Mouse (Mus musculus) cerebellum, adult 18-20 months (tissue): Measurements from ENCODE around the gene Skap1.
"Not testable (repeated sequence)": the region's sequence is repeated elsewhere in the genome, so short reads cannot be mapped to it uniquely, and the experiment has no call there.

Experiments
- DNase-seq, 2 experiments: peaks; one replicate each; pipeline ENCODE4 v3.0.0; 2021

Gene Skap1

DNA sequence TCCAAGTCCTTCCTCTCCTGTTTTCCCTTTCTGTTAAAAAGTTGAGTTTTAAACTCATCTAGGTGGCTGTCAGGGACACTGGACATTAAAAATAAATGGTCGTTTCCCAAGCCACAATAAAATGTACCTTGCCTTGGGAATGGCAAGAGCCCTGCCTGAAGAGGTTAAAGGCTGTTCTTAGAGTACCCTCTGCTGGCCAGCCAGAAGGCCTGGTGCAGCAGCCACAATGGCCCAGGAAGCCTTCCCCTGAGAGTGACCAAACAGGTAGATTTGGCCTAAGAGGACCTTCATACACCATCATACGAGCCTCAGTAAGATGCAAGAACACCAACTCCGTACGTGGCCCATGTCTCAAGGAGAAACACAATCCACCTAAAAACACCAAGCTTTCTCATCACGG, 246.9 kb downstream of the Skap1 start:
- DNase-seq = no peak

DNA sequence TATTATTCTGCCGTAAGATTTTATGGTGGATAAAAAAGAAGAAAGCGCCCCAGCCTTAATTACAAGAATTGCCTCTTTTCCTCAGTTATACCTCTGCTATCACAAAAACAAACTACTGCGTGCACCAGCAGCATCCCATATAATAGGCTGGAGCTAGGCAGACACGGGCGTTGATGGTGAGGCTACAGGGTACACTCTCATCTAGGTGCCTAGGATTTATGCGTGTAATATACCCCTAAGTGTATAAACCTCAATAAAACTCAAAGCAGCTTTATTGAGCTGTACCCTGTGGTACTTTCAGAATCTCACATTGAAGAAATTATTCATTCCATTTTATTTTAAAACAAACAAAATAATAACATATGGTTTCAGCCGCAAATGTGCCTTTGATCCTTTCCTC, 247.3 kb downstream of the Skap1 start:
- no peak for DNase-seq

DNA sequence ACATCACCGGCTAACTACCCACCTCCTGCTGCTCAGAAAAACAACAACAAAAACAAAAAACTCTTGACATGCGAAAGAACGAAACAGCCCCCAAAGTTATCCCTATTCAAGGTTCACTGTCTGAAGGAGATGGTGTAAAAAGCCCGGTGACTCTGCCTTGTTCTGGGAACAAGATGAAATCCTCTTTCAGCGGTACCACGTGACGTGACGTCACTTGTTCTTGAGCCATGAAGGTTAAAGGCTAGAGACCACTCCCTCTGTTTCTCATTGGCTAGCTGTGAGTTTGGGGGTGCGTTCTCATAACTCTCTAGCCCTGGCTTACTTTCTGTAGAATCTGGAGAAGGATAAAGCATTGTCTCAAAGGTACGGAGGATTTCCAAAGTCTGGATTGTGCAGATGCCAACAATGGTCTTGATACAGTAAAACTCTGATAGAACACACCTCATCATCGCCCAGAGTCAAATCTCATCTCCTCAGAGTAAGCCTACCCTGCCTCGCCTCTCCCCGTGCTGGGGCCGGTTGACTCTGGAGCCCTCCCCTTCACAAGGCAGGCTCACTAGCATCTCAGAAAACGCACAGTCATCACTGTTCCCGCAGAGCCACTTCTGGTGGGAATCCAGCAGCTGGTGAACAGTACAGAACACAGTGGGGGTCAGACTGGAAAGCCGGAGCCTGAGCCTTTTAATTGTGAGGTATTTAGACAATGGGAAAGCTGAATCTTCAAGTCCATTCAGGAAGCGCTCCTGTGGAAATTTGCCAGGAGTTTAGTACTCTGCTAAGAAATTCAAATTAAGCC, 249.0 kb downstream of the Skap1 start:
- DNase-seq = no peak

DNA sequence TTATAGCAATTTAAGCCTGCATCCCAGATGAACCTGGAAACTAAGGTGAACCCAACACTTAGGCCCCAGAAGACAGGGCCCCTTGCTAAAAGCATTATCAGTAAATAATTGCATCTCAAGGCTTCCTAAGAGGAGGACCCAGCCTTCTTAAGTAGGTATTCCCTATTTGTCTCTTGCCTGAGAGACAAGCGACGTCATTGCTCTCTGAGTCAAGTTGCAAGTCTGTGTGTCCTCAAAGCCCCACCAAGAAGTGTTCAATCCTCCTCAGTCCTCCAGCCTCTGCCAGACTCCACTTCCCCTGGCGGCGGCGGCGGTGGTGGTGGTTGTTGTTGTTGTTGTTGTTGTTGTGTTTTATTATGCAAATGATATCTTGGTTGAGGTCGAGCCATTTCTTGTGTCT, 249.6 kb downstream of the Skap1 start:
- DNase-seq = no peak

DNA sequence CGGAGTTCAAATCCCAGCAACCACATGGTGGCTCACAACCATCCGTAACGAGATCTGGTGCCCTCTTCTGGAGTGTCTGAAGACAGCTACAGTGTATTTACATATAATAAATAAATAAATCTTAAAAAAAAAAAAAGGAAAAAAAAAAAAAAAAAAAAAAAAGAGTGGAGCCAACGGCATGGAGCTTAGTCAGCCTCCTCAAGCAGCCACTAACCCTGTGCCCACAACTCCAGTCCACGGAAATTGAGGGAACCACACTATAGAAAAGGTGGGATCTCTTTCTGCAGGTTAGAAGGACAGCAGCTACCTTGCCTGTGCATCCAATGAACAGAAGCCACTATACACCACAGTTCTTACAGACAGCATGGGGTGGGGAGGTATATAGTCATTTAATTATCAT, 250.8 kb downstream of the Skap1 start:
- not testable (repeated sequence) for DNase-seq

DNA sequence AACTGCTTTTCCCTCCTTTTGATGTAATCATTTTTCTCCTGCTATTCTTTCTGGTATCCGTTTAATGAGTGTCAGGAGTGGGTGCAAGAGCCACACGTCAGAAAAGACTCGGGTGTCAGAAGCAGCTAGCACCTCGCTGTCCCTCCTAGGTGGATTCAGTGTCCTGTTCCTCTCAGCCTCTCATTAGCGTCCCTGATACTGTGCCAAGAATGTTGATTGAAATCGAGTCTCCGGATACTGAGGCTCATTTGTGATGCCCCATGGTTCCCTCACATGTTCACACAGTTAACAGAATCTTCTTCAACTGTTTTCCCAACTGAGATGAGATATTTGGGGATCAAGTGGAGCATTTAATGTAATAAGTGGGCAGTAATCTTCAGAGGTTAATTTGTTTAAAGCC, 254.2 kb downstream of the Skap1 start:
- no peak for DNase-seq

DNA sequence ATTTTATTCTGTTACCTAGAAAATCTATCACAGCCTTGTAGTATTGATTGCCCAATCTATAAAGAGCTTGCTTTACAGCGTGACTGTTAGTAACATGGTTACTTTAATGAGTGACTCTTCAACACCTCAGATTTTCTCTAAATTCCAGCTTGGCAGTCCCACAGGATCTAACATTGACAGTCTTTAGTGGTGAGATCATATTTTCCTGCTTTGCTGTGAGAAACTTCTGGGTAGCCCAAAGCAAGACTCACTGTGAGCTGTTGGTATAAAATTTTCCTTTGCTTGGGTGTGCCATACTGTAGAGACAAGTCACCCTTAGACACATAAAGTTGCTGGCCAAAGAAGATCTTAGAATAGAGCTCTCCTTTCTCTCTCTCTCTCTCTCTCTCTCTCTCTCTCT, 261.4 kb downstream of the Skap1 start:
- no peak for DNase-seq

DNA sequence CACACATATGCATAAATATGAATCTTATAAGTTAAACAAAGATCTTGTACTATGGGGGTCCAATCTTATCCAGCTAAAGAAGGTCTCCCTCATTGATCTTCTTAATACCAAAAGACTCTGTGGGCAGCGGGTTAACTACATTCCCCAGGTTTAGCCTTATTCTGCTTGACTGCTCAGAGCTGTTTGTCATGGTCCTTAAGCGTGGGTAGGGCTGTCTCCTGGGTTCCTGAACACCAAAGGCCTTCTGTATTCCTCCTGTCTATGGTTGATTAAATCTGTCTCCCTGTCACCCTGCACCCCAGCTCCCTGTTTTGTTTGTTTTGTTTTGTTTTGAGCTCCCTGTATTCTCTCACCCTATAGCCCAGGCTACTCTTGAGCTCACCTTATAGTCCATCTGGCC, 264.2 kb downstream of the Skap1 start:
- no peak for DNase-seq

DNA sequence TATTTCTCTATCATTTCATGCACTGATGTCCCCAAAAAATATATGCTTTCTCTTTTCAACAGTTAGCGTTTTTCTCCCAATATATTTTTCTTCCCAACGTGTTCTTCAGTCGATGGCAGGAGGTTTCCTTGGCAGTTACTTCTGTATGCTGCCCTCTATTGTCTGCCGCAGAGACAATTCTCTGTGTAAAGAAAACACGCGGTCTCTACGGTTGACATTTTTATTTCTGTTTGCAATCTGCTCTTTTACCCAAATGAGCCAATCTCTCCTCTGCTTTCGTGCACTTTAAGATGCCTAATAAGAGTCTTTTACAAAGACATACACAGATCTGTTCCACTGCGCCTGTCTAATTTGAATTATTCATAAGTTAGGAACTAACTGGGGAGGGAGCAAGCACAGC, 265.1 kb downstream of the Skap1 start:
- peak in 1 of 2 experiments; percentile 16 for DNase-seq

DNA sequence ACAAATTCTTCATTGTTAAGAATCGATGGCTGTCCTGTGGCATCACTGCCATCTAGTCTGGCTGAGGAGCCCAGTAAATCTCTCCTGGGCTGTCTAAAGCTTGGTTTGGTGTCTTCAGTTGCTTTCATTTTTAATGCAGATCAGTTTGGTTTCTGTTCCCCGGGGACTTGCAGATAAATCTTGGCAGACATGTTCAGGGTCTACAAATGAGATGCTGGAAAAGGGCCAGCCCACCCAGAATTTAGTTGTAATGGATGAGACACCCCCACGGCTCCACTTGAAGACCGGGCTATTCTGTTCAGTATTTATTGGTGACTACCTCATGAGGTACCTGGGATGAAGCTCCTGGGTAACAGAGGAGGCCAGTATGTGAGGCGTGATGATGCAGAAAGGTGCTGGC, 265.9 kb downstream of the Skap1 start:
- DNase-seq = no peak

DNA sequence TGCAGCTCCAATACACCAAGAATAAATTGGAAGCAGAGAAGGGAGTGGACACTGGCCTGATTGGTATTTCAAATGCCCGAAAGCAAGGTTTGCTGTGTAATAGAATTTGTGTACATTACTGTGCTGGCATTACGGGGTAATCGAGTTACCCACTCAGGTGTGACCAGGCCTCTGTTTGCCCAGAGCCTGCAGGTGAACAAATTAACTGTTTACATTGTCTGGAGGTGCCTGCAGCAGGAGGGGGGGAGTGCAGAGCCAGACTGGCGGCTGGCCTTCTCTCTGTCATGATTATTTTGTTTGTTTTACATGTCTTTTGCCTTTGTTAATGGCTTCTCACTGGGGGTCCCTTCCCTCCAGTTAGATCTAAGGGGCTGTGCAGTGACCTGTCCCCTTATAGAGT, 268.3 kb downstream of the Skap1 start:
- DNase-seq = no peak

DNA sequence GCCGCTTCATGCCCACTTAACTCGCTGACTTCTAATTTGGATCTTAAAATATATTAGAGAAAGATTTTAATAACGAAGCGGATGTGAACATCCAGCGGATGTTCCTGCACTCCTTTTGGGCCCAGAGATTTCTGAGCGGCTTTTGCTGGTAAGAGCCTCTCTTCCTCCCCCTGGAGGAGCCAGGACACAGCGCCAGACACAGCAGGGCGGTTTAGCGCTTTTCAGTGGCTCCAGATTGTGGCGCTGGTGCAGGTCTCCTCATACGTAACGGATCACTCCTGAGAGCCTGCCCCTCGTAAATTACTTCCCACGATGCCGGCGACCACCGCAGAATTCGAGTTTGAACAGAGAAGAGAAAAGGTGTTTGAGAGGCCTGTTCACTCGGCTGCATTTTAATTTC, 271.5 kb downstream of the Skap1 start:
- DNase-seq = peak; percentile 81 to 86

DNA sequence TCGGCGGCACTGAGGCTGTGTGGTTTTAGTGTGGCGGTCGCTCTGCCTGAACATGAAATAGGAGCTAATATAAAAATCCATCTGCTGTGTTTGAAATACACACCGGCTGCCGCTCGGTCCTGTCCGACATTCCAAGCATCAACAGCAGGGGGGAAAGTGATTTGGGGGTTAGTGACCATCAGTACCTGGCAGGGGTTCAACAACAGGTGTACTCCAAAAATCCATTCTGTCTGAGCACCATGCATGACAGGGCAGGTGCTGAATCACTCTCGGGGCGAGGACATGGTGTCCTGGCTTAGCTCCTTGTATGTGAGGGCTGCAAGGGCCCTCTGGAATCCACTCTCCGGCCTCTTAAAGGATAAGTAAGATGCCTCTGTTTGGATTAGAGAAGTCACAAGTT, 272.0 kb downstream of the Skap1 start:
- peak; percentile 59 to 66 for DNase-seq

DNA sequence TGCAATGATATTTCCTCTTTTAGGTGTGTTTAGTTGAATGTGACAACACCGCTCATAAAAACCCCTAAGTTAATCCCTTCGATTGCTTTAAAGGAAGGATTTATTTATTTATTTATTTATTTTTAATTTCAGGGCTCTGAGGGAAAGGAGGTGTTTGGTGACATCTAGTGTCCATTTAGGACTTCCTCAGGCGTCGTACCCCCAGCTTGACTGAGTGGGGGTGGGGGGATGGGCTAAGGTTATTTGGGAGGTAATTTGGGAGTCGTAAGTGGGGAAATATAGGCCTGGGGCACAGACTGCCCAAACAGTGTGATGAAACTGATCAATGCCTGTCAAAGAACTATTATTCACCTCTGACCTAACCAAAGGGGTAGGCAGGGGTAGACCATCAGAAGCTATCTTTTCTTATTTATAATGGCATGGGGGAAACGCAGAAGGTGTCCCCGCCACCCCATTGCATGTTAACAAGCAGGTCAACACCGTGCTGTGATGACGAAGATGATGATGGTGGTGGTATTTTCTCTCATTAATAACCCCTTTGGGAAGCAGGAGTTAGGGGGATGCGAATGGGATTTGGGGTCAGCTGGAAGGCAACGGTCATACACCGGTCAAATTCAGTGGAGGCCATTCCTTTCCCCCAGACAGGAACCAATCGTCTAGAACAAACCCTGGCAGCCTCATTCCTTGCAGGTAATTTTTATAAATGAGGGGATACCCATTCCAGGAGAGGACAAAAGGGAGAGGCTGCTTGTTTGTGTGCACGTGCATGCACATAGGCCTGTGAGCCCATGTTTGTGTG, 273.5 kb downstream of the Skap1 start:
- no peak for DNase-seq

DNA sequence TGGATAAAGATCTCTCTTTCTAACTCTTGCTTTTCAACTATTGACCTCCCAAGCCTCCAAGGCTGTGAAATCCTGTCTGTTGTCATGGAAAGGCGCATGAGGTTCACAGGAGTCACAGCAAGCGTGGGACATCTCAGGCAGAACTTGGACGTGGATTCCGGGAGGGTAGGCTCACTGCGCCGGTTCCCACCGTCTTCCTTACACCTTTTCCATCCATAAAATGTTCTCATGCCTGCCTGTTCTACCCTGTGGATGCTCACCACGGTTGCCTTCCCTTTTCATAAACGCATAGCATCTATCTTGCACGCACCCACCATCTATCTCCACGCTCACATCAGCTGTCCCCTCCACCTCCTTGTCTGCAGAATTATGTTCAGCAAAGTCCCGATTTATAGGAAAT, 276.4 kb downstream of the Skap1 start:
- no peak for DNase-seq

DNA sequence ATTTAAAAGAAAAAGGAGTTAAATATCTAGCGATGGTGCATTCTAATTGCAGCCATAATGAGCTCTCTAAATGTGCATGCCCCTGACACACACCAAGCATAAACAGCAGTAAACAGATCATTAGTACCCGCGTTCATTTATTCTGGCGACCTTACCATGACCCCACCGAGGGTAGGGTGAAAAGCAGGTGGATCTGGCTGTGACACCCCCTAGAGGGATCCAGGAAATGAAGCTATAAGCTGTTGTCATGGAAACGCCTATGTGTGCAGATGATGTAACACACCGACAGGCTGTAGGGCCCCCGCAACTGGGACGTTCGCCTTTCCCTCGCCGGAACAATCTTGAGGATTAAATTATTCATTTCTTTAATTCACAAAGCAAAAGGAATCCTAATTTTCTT, 277.6 kb downstream of the Skap1 start:
- no peak for DNase-seq

DNA sequence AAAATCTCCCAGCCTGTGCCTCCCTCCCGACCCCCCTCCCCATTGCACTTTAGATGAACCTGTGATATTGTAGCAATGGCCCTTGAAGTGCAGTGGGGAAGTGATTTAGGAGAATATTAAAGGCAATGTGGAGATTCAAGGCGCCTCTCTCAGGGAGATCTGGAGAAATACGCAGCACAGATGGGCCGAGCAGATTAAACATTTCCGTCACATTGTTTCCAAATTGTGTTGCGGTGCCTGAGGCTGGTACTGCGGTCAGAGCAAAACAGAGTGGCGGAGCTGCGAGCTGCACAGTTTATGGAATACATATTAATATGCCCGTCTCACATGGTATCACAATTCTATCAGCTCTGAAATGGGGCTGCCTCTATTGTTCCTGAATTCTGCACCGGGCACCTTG, 278.6 kb downstream of the Skap1 start:
- no peak for DNase-seq

DNA sequence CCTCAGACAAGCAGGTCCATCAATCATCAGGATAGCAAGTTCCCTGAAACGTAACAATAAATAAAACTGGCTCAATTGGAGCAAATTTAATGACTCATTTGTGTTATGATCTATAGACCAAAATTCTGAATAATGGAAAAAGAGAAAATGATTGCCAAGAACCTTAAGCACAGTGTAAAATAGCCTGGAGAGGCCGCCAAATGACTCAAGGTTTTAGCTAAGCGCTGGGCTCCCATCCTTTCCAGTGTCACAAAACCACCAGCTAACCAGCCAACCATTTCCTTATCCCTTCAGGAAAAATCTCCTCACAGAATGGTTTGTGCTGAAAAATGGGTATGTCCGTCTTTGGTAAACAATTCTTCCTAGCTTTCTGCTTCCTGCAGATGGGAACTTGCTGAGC, 279.5 kb downstream of the Skap1 start:
- no peak for DNase-seq

DNA sequence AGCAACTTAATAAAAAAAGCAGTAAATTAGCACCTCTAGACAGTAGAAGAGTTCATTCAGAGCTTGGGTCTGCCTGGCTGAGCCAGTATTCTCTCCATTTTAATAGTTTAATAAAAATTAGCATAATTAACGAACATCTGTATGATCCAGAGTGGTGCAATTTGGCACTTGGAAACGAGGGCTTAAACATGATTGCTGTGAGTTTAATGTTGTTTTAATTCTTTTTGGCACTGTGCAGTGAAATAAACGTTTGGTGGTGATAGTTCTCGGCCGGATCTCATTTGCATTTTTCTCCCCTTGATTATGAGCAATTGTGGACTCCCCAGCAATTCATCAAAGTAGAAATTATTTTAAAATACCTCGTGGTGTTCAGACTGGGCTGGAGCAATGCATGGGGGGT, 282.3 kb downstream of the Skap1 start:
- no peak for DNase-seq

DNA sequence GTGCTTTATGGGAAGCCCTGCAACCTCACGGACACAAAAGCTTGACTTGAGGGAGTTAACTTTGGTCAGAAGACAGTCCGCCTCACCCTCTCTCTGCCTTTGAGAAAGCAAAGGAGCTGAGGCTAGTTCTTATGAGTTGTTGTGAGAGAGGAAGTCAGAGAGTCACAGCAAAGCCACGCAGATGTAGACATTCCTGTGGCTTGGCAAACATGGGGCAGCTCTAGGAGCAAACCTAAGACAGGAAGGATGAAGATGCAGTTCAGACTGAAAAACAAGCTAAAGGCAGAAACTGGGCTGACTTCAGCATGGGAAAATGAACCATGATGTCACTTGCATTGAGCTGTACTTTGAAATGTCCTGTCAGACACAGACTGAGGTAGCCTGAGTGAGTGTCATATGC, 283.2 kb downstream of the Skap1 start:
- DNase-seq = no peak

DNA sequence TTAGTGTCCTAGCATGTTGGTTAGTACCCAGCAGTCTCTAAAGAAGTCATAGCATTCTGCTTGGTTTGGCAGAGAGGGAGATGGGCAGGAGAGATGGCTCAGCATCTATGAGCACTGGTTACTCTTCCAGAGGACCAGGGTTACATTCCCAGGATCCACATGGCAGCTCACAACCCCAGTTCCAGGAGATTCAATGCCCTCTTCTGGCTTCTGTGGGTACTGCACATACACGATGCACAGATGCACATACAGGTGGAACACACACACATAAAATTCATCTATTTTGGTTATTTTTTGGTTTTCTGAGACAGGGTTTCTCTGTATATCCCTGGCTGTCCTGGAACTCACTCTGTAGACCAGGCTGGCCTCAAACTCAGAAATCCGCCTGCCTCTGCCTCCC, 290.9 kb downstream of the Skap1 start:
- no peak for DNase-seq

DNA sequence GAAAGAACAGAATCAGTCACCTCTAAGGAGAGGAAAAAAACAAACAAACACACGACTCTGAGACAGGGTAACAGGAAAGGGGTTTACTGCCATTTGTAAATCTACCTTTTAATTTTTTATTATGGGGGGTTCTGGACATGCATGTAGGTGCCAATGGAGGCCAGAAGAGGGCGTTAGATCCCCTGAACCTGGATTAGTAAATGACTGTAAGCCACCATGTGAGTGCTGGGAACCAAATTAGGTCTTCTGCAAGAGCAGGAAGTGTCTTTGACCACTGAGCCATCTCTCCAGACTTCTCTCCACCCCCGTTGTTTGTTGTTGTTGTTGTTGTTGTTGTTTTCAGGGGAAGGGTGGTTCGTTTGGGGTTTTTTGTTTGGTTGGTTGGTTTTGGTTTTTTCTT, 293.0 kb downstream of the Skap1 start:
- DNase-seq = no peak

DNA sequence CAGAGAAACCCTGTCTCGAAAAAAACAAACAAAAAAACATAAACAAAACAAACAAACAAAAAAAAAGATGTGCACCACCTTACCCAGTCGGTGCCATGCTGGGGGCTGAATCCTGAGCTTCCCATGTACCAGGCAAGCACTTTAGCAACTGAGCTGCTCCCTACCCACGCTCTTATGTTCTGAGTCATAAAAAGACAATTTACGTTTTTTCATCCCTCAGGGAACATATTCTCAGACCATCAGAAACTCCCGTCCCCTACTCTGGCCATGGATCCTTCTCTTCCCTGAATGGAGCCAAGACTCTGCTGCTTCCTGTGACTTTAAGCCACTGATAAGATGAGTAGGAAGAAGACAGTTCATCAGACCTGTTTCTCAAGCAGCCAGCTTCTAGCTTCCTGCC, 294.0 kb downstream of the Skap1 start:
- DNase-seq = no peak

DNA sequence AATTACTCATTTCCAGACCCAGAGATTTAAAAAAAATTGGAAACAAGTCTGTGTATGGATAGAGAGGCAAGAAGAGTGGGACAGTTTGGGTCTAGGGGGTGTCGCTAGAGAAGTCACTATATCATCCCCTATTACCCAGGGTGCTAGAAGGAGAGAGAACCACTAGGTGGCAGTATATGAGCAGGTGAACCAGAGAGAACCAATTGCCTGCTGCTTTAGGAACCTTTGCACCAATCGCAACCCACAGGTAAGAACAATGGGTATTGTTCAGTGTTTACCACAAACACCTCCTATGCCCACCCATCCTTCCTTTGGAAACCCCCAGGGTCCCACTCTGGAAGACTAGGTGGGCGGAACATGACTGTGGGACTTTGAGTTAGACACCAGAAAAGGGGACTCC, 295.6 kb downstream of the Skap1 start:
- peak; percentile 68 to 73 for DNase-seq

DNA sequence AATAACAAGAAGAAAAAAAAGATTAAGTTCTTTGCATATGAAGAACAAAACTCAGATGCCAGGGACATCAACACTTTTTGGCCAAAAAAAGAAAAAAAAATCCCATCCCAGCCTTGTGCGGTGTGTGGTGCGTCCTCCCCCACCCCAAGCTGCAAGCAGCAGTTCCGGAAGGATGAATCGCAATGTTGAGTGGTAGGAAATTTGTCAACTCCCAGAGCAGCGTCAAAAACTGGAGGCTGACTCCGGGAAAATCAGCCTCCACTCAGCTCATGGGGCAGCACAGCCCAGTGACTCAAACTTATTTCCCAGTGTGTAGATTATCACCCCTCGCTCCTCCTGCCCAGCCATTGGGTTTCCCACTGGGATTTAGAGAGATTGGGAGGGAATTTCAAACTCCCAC, 297.6 kb downstream of the Skap1 start:
- no peak for DNase-seq
